Mouse (Mus musculus) right cerebral cortex, adult 2 months (tissue): Measurements from ENCODE around the gene Snx15.
"Not testable (repeated sequence)": the region's sequence is repeated elsewhere in the genome, so short reads cannot be mapped to it uniquely, and the experiment has no call there.

Source experiments
- DNase-seq, 2 experiments: peaks; one replicate each; pipeline ENCODE4 v3.0.0; 2021 to 2022; ENCODE audit warnings: low spot score in 2 of 2

Gene Snx15

GRCm38 (mm10) chr19:6127760-6128341 lies at the start of gene Snx15:
TSS of gene Snx15 (minus strand) at chr19:6128304.
- peak; percentile 94 to 97 for DNase-seq

GRCm38 (mm10) chr19:6174771-6175170 lies 46.7 kb upstream of the Snx15 start:
- no peak for DNase-seq

GRCm38 (mm10) chr19:6171215-6171614 lies 43.1 kb upstream of the Snx15 start:
- DNase-seq = no peak

GRCm38 (mm10) chr19:6166750-6167149 lies 38.6 kb upstream of the Snx15 start:
- no peak for DNase-seq

GRCm38 (mm10) chr19:6163872-6164547 lies 35.9 kb upstream of the Snx15 start:
- peak in 1 of 2 experiments; percentile 7 for DNase-seq

- no peak for DNase-seq
Measured at GRCm38 (mm10) chr19:6157220-6157619, 29.1 kb upstream of the Snx15 start.

- DNase-seq = no peak
Measured at GRCm38 (mm10) chr19:6156372-6156771, 28.3 kb upstream of the Snx15 start.

- no peak for DNase-seq
Measured at GRCm38 (mm10) chr19:6155174-6155573, 27.1 kb upstream of the Snx15 start.

- no peak for DNase-seq
Measured at GRCm38 (mm10) chr19:6144842-6145241, 16.7 kb upstream of the Snx15 start.

- peak; percentile 83 for DNase-seq
Measured at GRCm38 (mm10) chr19:6141394-6141749, 13.3 kb upstream of the Snx15 start, which contains the start of gene Arl2. TSS of gene Arl2 (minus strand) at chr19:6141548.

- DNase-seq = peak; percentile 89 to 90
Measured at GRCm38 (mm10) chr19:6140678-6141393, 12.7 kb upstream of the Snx15 start, which contains the start of gene Batf2. TSS of gene Batf2 (plus strand) at chr19:6140983.

GRCm38 (mm10) chr19:6140374-6140677 lies 12.2 kb upstream of the Snx15 start:
- DNase-seq = no peak

- no peak for DNase-seq
Measured at GRCm38 (mm10) chr19:6139701-6140100, 11.6 kb upstream of the Snx15 start.

- no peak for DNase-seq
Measured at GRCm38 (mm10) chr19:6136397-6136796, 8.3 kb upstream of the Snx15 start.

- DNase-seq = not testable (repeated sequence)
Measured at GRCm38 (mm10) chr19:6133197-6133596, 5.1 kb upstream of the Snx15 start.

- no peak for DNase-seq
Measured at GRCm38 (mm10) chr19:6132171-6132827, 4.2 kb upstream of the Snx15 start.

- DNase-seq = not testable (repeated sequence)
Measured at GRCm38 (mm10) chr19:6130414-6131128, 2.5 kb upstream of the Snx15 start.

GRCm38 (mm10) chr19:6126789-6127580 lies 1.1 kb downstream of the Snx15 start:
- no peak for DNase-seq

GRCm38 (mm10) chr19:6126289-6126688 lies 1.8 kb downstream of the Snx15 start:
- DNase-seq = peak in 1 of 2 experiments; percentile 34

- no peak for DNase-seq
Measured at GRCm38 (mm10) chr19:6124898-6125297, 3.2 kb downstream of the Snx15 start.

- DNase-seq = no peak
Measured at GRCm38 (mm10) chr19:6123330-6123729, 4.8 kb downstream of the Snx15 start.
